Mouse (Mus musculus) brain, embryonic 14.5 days (tissue): ENCODE results near the gene Pusl1. TPM values are rescaled to one million over a fixed set of nuclear protein-coding genes. Genes with fewer than 3 reads are reported as not detected.

Experiments
- DNase-seq: peaks from one replicate; pipeline ENCODE4 v3.0.0-alpha.2; 2011; ENCODE audit warnings: low read depth
- CTCF ChIP-seq: fragments of 200-500 bp; IDR thresholded peaks from 2 replicates; pipeline ENCODE4 v1.5.1; 2012; ENCODE audit warnings: inconsistent platforms, mild to moderate bottlenecking, moderate library complexity, borderline replicate concordance; ENCODE audit not compliant: insufficient read depth, insufficient read length; ENCODE audit errors: extremely low read depth
- POLR2A ChIP-seq: fragments of 200-500 bp; IDR thresholded peaks from 2 replicates; pipeline ENCODE4 v1.6.1; 2012; ENCODE audit warnings: mild to moderate bottlenecking, inconsistent platforms, borderline replicate concordance; ENCODE audit not compliant: poor library complexity, insufficient read depth, insufficient read length, severe bottlenecking; ENCODE audit errors: extremely low read depth
- polyA plus RNA-seq: library from polyadenylated mRNA; depleted of rRNA; stranded (reverse); fragments of >200 nt; gene quantifications from 2 replicates; pipeline ENCODE4 v1.2.3, GENCODE M21; 2012; rRNA removed

Gene Pusl1
- polyA plus RNA-seq, 1 experiment, result 75.1 TPM

- no peak for DNase-seq
- no peak for TF ChIP-seq CTCF
- TF ChIP-seq POLR2A, result no peak
Observed at GRCm38 (mm10) chr4:155838187-155839153, 53.1 kb downstream of the Pusl1 start.

Other genes with a start within 250 kb of the Pusl1 start
- not detected in 2 replicates for gene Gm10563, start 246.4 kb downstream of the Pusl1 start, polyA plus RNA-seq
- gene Mmp23, start 238.4 kb downstream of the Pusl1 start, polyA plus RNA-seq, result 9.8 and 11.0 TPM in 2 replicates
- 94.1 and 114 TPM in 2 replicates for gene Mib2, start 222.6 kb downstream of the Pusl1 start, polyA plus RNA-seq
- 27.0 and 30.3 TPM in 2 replicates for gene Fndc10, start 197.4 kb downstream of the Pusl1 start, polyA plus RNA-seq
- 117 and 133 TPM in 2 replicates for gene Ssu72, start 187.0 kb downstream of the Pusl1 start, polyA plus RNA-seq
- 31.1 and 31.4 TPM in 2 replicates for gene Tmem240, start 157.0 kb downstream of the Pusl1 start, polyA plus RNA-seq
- gene Atad3a, start 130.7 kb downstream of the Pusl1 start, polyA plus RNA-seq, result 103 and 120 TPM in 2 replicates
- gene Vwa1, start 117.1 kb downstream of the Pusl1 start, polyA plus RNA-seq, result 22.0 and 25.3 TPM in 2 replicates
- gene Tmem88b, start 105.9 kb downstream of the Pusl1 start, polyA plus RNA-seq, result 1.4 and 1.5 TPM in 2 replicates
- not detected in 2 replicates for gene Ankrd65, start 101.3 kb downstream of the Pusl1 start, polyA plus RNA-seq
- 94.1 and 117 TPM in 2 replicates for gene Mrpl20, start 88.9 kb downstream of the Pusl1 start, polyA plus RNA-seq
- 161 and 223 TPM in 2 replicates for gene Ccnl2, start 79.3 kb downstream of the Pusl1 start, polyA plus RNA-seq
- 100 and 128 TPM in 2 replicates for gene Aurkaip1, start 60.5 kb downstream of the Pusl1 start, polyA plus RNA-seq
- gene Mxra8, start 52.1 kb downstream of the Pusl1 start, polyA plus RNA-seq, result 39.9 and 42.2 TPM in 2 replicates
- gene Dvl1, start 44.4 kb downstream of the Pusl1 start, polyA plus RNA-seq, result 139 and 184 TPM in 2 replicates
- 0.77 and 0.83 TPM in 2 replicates for gene Tas1r3, start 28.4 kb downstream of the Pusl1 start, polyA plus RNA-seq
- 29.0 and 30.0 TPM in 2 replicates for gene Cptp, start 22.3 kb downstream of the Pusl1 start, polyA plus RNA-seq
- 69.1 and 96.2 TPM in 2 replicates for gene Ints11, start 22.2 kb downstream of the Pusl1 start, polyA plus RNA-seq
- gene Acap3, start within 50 bp of the Pusl1 start, polyA plus RNA-seq, result 128 and 130 TPM in 2 replicates
- 114 and 144 TPM in 2 replicates for gene Ube2j2, start 52.0 kb upstream of the Pusl1 start, polyA plus RNA-seq
- gene C1qtnf12, start 70.5 kb upstream of the Pusl1 start, polyA plus RNA-seq, result 8.6 and 11.0 TPM in 2 replicates
- 19.3 and 22.2 TPM in 2 replicates for gene B3galt6, start 100.9 kb upstream of the Pusl1 start, polyA plus RNA-seq
- gene Sdf4, start 101.1 kb upstream of the Pusl1 start, polyA plus RNA-seq, result 36.8 and 61.3 TPM in 2 replicates
- gene Tnfrsf4, start 122.1 kb upstream of the Pusl1 start, polyA plus RNA-seq, result 3.3 and 4.4 TPM in 2 replicates
- 0.24 and 0.25 TPM in 2 replicates for gene Tnfrsf18, start 134.4 kb upstream of the Pusl1 start, polyA plus RNA-seq
- 0.05 and 0.23 TPM in 2 replicates for gene Ttll10, start 167.6 kb upstream of the Pusl1 start, polyA plus RNA-seq
- 68.0 and 85.5 TPM in 2 replicates for gene 9430015G10Rik, start 218.2 kb upstream of the Pusl1 start, polyA plus RNA-seq
- gene Rnf223, start 238.7 kb upstream of the Pusl1 start, polyA plus RNA-seq, result 3.3 and 3.8 TPM in 2 replicates